Mouse (Mus musculus): ENCODE data around the gene Ctla4.
A peak's percentile ranks its signal among the peaks of the same experiment; 100 is the strongest.

Ctla4 gene

DNA sequence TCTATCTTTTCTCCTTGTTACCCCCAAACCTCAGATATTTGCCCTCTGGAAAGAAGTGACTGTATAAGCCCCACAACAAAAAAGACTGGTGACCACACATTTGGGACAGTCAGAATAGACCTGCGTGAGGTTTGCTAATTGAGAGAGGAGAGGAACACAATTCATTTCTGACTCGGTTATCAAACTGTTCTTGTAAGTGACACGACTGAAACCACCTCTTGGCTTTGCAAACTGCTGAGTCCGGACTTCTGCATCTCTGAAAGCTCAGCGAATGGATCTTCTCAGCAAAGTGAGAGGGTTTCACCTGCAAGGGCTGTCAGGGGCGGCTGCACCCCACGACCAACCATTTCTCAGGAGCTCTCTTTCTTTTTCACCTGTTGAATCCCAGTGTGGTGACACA lies 43.6 kb downstream of the Ctla4 start:
- DNase-seq = no peak

DNA sequence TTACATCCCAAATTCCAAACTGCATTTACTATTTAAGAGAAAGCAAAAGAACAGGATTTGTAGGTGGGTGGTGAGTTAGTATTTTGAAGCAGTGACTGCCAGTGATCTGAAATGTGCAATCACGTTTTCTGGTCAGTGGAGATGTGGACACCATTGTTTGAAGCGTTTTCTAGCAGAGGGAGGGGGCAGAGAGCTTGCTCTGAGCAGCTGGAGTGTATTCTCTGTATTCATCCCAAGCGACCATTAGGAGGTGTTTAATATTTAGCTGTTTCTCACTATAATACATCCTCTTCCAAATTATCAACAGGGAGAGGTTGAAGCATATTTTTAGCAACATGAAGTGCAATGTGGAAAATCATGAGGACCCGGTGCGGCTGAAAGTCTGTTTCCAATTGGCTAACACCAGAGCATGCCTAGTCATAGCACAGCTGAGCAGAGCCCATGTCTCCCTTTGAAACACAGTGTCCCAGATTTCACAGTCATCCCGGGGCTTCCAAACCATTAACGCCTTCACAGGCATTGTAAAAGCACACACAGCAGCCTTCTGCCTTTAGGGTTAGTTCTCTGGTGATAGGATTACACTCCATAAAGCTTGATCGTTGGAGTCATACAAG lies 49.3 kb downstream of the Ctla4 start:
- no peak for DNase-seq

DNA sequence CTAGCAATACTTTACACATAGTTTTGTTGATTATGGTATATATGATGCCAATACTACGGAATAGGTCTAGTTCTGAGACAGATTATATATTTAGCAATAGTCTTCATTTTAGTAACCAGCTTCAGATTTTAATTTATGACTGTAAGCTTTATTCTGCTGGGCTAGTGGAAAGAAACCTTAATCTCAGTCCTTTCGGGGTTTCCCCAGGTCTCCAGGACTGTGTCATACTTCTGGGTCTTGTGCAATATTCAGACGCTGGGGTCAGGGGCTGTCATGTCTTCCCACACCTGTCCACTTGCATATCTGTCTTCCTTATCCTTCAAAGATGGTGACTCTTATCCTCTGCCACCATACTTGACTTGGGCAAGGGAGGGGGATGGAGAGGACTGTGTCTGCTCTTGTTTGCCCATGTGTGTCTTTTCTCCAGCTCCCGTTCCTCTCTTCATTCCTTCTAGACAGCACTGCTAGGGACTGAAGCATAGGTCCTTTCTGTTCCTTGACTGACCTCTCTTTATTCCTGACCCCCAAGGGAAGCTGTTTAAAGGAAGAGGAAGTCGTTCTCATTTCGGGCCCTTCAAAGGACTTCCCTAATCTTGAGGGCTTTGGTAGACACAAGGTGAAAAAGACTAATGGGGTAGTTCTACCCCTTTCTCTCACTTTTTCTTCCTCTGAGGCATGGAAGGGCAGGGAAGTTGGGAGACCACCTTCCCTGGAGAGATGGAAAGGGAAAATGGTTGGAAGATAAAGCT lies 50.3 kb downstream of the Ctla4 start:
- DNase-seq = no peak

DNA sequence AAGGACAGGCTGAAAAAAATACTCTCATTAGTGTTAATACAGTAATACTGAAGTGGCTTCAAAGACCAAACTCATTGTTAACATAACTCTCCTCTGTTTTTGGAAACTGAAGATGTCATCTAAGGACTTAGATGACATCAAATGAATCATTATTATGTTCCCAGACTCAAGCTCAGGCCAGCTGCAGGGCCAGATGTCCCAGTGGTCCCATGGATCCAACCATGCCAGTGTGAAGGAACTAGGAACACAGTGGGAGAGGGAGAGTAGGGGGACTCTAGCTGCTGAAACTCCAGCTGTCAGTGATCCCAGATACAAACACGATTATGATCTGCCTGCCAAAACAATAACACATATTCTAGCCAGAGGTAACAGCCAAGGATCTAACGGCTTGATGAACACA lies 51.5 kb downstream of the Ctla4 start:
- DNase-seq = no peak

DNA sequence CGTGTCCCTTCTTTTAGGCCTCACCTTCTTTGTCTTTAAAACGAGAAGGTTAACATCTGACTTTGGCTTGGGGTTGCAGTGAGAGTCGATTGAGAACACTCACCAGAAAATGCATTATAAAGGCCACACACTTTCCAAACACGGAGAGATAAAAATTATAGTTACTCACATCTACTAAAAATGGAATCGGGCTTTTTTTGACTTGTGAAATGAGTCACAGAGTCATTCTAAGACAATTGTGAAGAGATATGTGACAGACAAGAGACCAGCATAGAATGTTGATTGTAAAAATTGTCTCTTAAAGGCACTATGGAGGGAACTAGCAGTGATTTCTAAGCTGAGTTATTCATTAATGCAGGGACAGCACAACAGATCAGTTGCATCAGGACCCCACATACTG lies 52.2 kb downstream of the Ctla4 start:
- no peak for DNase-seq

DNA sequence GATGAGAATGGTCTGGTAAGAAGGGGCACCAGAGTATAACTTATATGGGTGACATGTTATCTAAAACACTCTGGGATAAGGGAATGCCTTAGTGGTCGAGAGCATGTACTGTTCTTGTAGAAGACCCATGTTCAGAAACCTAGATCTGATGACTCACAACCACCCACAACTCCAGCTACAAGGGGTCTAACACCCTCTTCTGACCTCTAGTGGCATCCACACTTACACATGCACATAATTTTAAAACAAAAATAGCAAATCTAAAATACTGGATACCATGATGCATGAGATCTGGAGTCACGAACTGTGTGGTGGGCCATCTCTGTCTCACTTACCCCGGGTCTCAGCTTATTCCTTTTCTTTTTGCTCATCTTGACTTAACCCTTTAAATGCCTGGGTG lies 53.2 kb downstream of the Ctla4 start:
- no peak for DNase-seq

DNA sequence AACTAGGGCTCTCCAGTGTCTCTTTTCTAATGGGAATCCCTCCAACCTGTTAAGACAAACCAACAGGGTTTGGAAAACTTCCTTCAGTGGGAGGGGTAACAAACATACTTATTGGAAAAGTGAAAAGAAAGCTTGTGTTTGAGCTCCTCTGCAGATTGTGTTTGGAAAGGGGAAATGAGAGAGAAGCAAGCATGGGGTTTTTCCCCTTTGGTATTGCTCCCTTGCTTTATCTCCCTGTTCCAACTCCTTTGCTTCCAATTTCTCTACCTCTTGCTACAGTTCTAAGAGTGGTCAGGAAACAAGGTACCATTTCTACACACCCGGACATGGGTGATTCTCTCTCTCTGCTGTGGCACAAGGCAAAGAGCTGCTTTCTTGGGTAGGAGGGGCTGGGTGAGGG lies 53.8 kb downstream of the Ctla4 start:
- no peak for DNase-seq

DNA sequence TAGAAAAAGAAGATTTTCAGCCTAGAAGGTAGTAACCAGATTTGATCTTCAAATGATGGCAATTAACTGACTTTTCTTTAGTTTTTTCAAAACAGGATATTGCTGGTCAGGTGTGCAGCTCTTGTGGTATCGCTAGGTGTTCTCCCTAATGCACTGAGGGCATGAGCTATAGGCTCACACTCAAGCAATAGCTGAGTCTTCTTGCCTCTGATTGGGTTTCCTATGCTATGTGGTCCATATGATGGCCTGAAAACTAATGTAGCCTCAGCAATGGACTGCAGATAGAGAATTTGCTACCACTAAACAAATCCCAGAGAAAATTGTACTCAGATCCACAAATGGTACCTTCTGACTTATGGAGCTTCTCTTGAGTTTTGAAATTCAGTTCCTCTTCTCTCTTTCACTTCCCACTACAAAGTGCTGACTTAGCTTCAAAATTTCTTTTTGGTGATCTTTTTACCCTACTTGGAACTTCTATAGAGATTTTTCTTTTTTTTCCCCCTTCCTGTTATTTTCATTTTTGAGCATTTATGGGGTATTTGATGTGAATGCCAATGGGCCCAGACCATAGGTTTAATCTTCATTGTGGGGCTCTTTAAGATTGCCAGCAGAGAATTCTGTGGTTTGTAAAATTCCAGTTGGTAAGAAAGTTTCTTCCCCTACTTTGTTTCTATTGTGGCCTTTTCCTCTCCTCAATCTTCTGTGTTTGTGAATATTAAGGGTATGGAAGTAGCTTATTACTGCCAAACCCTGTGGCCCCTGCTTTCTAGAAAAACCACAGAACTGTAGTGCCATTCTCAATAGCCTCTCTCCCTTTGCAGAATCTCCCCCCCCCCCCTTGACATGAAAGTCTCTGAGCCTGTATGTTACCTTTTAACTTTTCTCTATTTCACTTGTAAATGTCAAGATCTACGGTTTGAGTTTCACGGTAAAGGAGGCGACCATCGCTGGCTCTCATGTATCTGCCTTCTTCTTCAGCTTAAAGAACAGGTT lies 54.6 kb downstream of the Ctla4 start:
- no peak for DNase-seq

DNA sequence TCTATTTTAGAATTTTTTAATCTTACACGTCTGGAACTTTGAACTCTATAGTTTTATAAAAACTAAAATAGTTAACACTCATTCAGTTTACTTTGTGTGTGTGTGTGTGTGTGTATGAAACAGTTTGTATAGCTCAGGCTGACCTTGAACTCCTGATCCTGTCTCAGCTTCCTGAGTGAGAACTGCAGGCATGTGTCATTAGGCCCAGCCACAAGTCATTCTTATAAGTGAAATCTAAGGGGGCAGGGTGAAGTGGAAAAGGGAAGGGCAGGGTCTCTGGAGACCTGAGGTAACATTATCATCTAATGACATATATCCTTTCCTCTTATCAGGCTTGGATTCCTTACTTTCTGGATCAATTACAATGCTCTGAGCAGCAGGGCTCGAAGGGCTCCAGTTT lies 56.1 kb downstream of the Ctla4 start:
- no peak for DNase-seq

DNA sequence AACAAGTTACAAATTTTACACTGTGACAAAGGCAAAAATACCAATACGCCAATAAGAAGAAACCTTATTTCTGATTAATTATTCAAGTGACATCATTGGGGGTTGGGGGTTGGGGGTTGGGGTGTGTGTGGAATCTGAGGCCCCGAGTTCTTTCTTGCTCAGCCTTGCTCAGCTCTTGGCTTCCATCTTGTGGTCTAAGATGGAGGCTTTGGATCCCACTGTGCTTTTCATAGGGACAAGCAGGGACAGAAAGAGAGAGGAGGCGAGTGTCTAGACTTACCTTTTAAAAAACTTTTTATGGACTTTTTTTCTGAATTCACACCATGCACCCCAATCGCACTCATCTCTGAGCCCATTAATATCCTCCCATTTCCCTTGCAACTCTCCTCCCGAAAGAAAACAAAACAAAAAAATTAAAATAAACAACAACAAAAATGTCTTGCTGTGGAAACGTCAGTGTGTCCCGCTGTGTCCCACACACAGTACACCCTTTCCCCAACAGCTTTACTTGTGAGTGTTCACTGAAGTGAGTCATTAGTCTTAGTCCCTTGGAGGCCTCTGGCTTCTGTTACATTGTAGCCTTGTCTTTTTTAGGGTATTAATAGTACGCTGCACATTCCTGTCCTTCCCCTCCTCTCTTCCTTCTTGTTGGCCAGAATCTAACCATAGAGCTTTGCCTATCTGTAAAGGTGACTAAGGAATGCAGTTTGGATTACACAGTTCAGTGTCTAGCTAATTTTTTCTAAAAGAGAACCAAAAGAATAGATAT lies 59.0 kb downstream of the Ctla4 start:
- no peak for DNase-seq

DNA sequence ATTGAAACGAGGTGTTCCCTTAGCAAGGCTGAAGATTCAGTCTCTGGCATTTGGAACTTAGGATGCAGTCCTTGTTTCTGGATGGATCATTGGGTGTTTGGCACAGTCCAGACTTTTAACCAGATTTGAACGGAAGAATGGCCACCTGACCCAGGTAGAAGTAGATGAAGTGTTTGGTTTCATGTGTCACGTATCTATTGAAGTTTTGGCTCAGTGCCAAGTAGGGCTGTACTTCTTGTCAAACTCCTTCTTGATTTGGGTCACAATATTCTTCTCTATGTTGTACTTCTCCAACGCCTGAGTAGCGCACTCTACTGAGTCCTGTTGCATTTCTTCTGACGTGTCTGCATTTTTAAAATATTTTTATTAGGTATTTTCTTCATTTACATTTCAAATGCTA lies 61.3 kb downstream of the Ctla4 start:
- no peak for DNase-seq

DNA sequence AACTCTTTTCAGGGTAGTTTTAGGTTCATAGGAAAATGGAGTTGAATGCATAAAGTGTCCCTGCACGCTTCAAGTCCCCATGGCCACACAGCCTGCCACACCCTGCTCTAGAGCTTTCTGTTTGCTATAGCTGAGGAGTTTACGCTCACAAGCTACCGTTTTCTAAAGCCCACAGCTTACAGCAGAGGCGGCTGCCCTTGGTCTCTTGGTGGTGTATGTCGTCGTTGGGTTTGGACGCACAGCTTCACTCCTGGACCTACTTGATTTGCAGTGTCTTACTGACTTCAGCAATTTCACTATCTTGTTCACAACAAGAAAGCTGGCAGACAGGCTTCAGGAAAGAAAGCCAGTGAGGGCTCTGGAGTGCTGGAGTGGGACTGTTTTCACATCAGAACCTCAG lies 66.2 kb downstream of the Ctla4 start:
- DNase-seq = no peak

DNA sequence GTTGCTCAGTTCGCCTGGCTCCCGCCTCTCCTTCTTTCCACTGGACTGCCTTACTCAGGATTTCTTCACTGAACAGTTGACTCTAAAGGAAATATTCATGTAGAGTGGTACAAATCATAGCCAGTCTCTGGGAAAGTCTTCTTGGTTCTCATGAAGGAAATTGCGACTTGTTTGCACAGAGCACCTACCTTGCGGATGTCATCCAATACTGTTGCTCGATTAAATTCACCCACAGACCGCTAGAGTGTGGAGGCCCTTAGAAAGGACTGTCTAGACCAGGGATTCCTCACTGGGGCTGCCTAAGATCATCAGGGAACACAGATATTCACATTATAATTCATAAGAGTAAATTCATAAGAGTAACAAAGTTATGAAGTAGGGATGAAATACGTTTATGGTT lies 66.9 kb downstream of the Ctla4 start:
- no peak for DNase-seq

DNA sequence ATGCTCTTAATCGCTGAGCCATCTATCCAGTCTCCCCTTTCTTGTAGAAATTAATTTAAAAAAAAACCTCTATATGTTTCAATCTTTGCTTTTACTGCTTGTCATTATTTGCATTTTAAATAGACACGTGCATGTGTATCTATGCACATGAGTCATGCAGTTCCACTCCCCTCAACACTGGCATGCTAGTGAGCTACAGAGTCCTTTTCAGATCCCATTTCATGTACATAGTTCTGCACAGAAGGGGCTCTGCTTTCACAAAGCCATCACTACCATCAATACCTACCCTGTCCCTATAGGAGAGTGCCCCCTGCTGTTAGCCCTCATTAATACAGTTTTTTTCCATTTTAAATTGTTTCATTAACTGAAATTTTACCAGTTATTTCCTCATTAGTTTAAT lies 68.0 kb downstream of the Ctla4 start:
- DNase-seq = no peak

DNA sequence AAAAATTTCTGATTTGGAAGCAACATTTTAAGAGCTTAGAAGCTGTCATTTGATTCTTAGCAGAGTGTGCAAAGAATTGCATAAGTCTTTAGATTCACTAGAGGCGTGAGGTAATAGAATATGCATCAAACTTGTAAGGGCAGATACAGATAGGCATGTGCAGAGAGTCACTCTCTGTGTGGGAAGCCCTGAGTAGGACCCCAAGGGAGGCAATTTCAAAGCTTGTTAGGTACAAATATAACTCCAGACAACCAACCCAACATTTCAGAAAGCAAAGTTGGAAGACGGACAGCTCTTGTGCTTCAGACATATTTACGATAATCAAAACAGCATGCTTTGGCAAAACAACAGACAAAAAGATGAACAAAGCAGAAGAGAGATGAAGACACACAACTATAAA lies 68.4 kb downstream of the Ctla4 start:
- DNase-seq = no peak

DNA sequence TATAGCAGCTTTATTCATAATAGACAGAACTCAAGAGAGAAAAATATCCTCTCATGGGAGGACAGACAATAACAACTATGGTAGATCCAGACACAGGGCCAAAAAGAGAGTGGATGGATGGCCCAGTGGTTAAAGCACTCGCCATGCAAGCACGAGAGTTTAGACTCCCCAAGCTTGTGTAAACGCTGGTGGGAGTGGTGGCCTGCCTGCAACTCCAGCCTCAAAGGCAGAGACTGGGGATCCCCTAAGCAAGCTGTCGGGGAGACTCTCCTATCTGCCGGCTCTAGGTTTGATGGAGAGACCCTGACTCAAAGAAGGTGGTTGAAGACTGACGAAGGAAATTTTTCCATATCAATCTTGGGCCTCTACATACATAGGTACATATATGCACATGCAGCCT lies 69.4 kb downstream of the Ctla4 start:
- DNase-seq = no peak

DNA sequence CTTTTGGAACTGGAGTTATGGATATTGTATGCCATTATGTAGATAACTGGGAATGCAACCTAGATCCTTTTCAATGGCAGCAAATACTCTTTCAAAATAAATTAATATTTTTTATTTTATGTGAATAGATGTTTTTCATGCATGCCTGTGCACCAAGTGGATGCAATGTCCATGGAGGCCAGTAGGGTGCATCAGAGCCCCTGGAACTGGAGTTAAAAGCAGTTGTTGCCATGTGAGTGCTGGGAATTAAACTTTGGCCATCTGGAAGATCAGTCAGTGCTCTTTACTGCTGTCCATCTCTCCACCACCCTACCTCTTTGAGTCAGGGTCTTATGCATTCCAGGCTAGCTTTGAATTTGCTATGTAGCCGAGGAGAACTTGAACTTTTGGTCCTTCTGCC lies 71.5 kb downstream of the Ctla4 start:
- peak in 1 of 2 experiments; percentile 9 for DNase-seq

DNA sequence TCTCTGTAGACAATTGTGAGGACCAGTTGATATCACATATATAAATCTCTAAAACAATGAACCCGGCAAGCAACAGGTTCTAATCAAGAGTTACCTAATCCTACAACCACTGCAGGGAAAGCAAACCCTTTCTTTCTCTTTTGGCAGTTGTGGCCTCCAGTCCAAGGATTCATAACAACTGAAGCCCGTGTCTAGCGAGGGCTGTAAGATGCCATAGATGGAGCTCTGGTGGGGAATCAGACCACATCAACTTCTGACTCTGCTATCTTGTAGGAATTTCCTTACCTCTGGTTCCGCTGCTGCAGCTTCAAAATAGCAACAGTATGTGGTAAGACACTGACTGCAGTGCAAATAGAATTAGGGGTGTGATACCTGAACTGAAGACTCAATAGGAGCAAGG lies 72.4 kb downstream of the Ctla4 start:
- no peak for DNase-seq

DNA sequence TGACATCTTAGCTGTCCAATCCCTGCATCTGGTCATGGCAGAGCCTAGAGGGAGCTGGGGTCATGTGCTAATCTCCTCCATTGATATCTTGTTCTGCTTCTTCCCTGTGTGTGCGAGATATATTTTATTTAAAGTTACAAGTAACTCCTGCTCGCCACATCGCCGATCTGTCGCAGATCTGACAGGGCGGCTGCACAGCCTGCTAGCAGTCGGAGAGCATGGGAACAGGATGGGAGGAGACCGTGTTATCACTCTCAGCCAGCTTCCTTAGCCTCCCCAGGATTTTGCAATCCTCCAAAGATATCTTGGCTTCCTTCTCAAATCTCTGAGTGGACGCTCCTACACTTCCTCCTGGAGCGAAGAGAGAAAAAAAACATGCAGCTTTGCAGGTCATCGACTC lies 73.7 kb downstream of the Ctla4 start:
- peak; percentile 24 to 46 for DNase-seq

DNA sequence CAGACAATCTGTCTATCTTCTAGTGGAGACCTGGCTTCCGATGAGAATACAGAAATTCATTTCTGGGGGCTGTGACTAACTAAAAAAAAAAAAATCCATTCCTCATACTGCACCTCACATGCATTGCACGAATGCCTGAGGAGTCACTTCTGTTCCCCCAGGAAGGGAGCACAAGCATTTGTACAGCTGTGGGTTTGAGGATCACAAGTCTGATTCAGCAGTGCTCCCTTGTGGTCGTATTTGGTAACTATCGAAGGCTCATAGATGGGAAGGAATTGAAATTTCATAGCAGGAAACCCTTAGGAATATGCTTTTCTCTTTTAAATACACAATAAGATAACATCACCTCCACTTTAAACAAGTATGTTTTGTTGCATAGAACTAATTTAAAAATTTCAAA lies 74.3 kb downstream of the Ctla4 start:
- peak; percentile 45 to 83 for DNase-seq

DNA sequence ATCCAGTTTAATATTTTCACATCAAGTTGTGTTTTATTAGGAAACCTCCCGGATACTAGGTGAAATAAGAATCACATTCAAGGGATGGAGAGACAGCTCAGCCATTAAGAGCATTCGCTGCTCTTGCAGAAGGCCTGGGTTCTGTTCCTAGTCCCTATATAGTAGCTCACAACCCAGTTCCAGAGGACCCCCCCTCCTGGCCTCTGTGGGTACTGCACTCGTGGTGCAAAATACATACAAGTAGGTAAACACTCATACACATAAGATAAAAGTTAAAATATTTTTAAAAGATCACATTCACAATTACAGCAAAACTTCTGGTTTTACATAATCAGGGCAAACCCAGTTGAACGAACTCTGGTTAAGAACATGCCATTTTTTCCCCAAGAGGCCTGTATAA lies 75.3 kb downstream of the Ctla4 start:
- DNase-seq = no peak
